Mouse (Mus musculus) E14TG2a.4 (cell line): Measurements from ENCODE around the gene Kbtbd12.

Experiments
- H3K27me3 ChIP-seq: 2 replicates; pipeline ENCODE4 v1.6.1; 2014; ENCODE audit warnings: low read length, control low read depth; ENCODE audit not compliant: insufficient read depth
- H3K36me3 ChIP-seq: 2 replicates; pipeline ENCODE4 v1.6.1; 2014; ENCODE audit warnings: low read length, control low read depth; ENCODE audit not compliant: insufficient read depth
- H3K4me1 ChIP-seq: replicated peaks from 2 replicates; pipeline ENCODE4 v1.6.1; 2014; ENCODE audit warnings: low read depth, low read length, control low read depth
- H3K4me3 ChIP-seq: replicated peaks from 2 replicates; pipeline ENCODE4 v1.5.1; 2014; ENCODE audit warnings: mild to moderate bottlenecking, low read length
- H3K9me3 ChIP-seq: 2 replicates; pipeline ENCODE4 v1.6.1; 2014; ENCODE audit warnings: low read length, control low read depth
- CTCF ChIP-seq: conservative IDR thresholded peaks from 2 replicates; pipeline ENCODE4 v1.5.1; 2014; ENCODE audit warnings: low read length
- NANOG ChIP-seq: IDR thresholded peaks from 2 replicates; pipeline ENCODE4 v1.6.1; 2014; ENCODE audit warnings: borderline replicate concordance, low read length, mixed read lengths
- POU5F1 ChIP-seq: IDR thresholded peaks from 2 replicates; pipeline ENCODE4 v1.6.1; 2014; ENCODE audit warnings: low read length, borderline replicate concordance

The Kbtbd12 gene

DNA sequence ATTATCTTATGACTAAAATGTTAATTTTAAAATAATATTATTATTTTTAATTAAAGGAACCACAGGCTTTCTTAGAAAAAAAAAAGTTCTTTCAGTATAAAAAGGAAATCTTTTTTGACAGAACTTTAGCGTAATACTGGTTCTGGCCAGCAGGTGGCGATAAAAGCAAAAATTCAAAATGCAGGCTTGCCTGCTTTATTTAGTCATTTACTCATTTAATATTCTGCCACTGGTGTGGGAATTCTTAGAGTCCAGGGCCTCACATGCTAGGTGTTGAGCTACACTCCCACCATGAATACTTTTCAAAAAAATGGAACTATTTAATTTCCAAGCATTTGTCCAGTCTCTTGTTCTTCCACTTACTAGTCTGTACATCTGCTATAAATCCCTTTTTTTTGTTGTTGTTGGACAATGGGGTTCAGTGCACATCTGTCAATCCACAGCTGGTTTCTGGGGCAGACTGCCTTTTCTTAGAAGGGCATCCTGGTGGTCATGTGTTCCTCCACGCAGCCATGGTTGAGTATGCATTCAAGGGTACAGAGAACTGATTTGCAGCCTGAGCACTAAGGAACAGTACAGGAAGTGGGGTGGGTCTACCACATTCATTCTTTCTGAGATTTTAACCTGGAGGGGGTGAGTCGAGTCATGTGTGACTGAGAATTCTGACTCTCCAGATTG lies 88.5 kb downstream of the Kbtbd12 start:
- no peaks in the 10 kb centered on the region for H3K9me3 ChIP-seq
- H3K4me1 ChIP-seq = peaks cover 11% of the 10 kb centered on the region
- peaks cover 24% of the 10 kb centered on the region for H3K27me3 ChIP-seq
- no peaks in the 10 kb centered on the region for H3K36me3 ChIP-seq
- H3K4me3 ChIP-seq = no peak overlapping the region
- TF ChIP-seq CTCF (peak; percentile 64), NANOG (no peak)

DNA sequence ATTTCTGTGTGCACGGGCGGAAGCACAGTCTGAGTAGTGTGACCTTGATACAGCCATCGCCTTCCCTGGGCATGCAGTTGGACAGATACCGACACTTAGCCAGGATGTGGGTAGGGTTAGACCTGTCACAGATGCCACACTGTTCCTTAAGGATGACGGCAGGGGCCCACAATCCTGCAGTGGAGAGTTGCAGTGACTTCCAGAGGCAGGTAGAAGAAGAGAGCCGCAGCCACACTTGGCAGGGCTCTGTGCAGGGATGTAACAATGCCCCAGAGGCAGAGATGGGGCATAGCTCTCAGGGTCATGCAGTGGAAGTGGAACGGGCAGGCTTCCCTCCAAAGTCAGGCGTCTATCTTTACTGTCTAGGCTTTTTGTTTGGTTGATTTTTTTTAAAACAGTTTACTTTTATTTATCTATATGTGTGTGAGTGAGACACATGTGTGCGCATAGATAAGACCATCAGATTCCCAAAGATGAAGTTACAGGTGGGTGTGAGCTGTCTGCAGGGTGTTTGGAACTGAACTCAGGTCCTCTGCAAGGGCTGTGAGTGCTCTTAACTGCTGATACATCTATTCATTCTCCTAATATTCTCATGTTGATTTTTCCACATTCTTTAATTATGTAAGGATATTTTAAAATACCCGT lies 89.2 kb downstream of the Kbtbd12 start:
- TF ChIP-seq POU5F1 = no peak
- TF ChIP-seq CTCF = no peak
- no peak for TF ChIP-seq NANOG
- peaks cover 25% of the 10 kb centered on the region for H3K27me3 ChIP-seq
- peaks cover 11% of the 10 kb centered on the region for H3K4me1 ChIP-seq
- no peak overlapping the region for H3K4me3 ChIP-seq
- H3K9me3 ChIP-seq = no peaks in the 10 kb centered on the region
- no peaks in the 10 kb centered on the region for H3K36me3 ChIP-seq

DNA sequence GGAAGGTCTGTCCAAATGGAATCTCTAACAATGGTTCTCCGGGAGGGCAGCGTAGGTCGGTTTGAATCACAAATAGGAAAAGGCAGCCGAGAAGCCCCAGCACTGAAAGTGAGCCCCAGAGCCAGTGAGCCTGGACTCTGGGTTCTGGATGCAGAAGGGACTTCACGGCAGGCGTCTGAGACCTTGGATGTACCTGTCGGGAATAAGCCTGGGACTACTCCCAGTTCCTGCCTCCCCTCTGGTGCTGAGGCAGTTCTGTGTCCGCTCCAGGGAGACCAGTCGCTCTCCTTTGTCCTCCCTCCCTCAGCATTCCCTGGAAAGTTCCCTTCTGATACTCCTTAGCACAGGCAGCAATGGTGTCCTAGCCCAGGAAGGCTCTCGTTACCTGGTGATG lies 92.4 kb downstream of the Kbtbd12 start:
- TF ChIP-seq POU5F1 (no peak), NANOG (no peak), CTCF (no peak)

DNA sequence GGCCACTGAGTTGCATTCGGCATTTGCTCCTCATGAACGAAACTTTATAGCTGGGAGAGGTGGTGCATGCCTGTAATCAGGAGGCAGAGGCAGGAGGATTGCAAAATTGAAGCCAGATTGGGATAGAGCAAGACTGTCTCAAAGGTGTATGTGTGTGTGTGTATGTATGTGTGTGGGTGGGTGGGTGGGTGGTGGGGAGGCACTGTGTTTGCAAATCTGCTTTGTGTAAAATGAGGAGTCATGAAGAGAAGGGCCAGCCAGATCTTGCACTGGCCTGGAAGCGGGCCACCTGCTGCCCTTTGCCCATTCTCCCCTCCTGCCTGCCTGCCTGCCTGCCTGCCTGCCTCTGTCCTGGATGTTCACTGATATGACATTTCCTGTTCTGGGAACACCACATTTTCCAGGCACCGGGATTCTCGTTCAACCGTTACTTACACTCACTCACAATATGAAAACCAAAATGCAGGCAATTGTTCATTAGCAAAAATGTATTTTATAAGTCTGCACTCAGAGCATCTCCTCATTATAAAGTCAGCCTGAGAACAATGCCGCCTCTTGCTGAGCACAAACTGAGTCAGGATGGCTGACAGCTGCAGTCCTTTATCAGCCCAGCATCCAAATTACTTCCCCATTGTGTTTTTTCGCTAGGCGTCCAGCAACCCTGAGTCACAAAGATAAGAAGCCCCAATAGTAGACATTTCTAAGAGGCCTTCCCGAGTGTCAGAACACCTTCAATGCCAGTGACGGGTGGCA lies 92.9 kb downstream of the Kbtbd12 start:
- H3K36me3 ChIP-seq = no peaks in the 10 kb centered on the region
- TF ChIP-seq POU5F1 (no peak), CTCF (no peak), NANOG (no peak)
- no peaks in the 10 kb centered on the region for H3K9me3 ChIP-seq
- H3K27me3 ChIP-seq = peaks cover 39% of the 10 kb centered on the region
- H3K4me1 ChIP-seq = peaks cover 11% of the 10 kb centered on the region
- H3K4me3 ChIP-seq = no peak overlapping the region

More for the DNA sequence above, 92.4 kb downstream of the Kbtbd12 start:
- Histone ChIP-seq H3K27me3 (peaks cover 37% of the 10 kb centered on the region), H3K4me1 (peaks cover 11% of the 10 kb centered on the region), H3K4me3 (no peak overlapping the region), H3K9me3 (no peaks in the 10 kb centered on the region), H3K36me3 (no peaks in the 10 kb centered on the region)

DNA sequence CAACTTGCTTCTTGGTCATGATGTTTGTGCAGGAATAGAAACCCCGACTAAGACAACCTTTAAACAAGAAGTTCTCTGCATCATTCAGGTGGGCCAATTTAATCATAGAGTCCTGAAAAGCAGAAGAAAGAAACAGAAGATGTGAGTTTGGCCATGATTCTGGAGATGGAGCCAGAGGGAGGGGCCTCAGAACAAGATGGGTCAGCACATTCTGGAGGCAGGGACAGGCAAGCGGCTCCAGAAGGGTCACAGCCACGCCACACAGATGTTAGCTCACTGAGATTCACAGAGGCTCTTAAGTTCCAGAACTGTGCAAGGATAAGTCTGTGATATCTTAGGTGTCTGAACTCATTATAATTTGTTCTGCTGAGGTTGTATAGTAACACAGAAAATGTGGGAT lies 93.5 kb downstream of the Kbtbd12 start:
- Histone ChIP-seq H3K36me3 (no peaks in the 10 kb centered on the region), H3K4me1 (peaks cover 11% of the 10 kb centered on the region), H3K4me3 (no peak overlapping the region), H3K27me3 (peaks cover 39% of the 10 kb centered on the region), H3K9me3 (no peaks in the 10 kb centered on the region)
- TF ChIP-seq POU5F1 (no peak), CTCF (no peak), NANOG (no peak)

DNA sequence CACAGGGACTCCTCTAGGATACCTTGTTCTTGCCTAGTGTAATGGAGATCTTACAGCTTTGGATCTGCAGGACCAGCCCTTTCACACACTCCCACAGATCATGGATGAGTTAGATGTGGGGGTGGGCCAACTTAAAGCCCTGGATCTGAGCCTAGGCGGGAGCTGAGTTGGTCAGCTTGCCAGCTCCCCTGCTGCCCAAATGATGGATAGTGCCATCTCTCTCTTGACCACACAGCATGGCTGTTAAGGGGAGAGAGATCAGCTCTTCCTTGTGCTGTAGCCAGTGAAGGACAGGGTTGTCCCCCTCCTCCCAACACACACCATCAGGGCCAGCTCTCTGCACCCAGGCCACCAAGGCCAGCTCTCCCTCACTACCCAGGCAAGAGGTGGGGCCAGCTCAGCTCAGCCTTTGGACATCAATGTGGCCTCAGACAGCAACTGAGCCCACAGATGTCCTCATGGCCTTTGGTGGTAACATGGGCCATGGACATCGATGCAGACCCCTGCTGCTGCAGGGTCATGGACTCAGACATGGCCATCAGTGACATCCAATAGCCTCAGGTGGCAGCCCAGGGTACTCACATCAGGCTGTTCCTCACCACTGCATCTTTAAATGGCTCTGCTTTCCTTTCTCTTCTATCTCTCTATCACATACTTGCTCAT lies 97.5 kb downstream of the Kbtbd12 start:
- Histone ChIP-seq H3K9me3 (no peaks in the 10 kb centered on the region), H3K27me3 (peaks cover 18% of the 10 kb centered on the region), H3K4me1 (peaks cover 5% of the 10 kb centered on the region), H3K4me3 (no peak overlapping the region), H3K36me3 (no peaks in the 10 kb centered on the region)
- TF ChIP-seq NANOG = no peak

DNA sequence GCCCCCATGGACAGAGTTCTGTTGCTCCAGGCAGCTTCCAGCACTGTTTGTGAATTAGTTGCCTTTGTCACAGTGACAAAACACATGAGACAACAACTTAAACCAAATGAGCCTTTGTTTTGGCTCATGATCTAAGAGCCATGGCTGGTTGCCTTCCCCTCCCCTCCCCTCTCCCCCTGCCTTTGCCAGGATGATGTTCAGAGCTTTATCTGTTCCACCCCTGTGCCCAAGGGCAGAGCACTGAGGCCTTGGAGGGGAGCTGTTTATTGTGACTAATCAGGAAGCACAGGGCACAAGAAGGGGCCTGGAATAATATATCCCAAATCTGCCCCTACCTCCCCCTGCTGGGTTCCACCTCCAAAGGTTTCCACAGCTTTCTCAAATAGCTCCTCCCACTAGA lies 107.4 kb downstream of the Kbtbd12 start:
- no peak overlapping the region for H3K4me3 ChIP-seq
- H3K4me1 ChIP-seq = no peaks in the 10 kb centered on the region
- no peaks in the 10 kb centered on the region for H3K27me3 ChIP-seq
- H3K36me3 ChIP-seq = no peaks in the 10 kb centered on the region
- TF ChIP-seq NANOG (no peak), POU5F1 (no peak), CTCF (no peak)
- no peaks in the 10 kb centered on the region for H3K9me3 ChIP-seq

DNA sequence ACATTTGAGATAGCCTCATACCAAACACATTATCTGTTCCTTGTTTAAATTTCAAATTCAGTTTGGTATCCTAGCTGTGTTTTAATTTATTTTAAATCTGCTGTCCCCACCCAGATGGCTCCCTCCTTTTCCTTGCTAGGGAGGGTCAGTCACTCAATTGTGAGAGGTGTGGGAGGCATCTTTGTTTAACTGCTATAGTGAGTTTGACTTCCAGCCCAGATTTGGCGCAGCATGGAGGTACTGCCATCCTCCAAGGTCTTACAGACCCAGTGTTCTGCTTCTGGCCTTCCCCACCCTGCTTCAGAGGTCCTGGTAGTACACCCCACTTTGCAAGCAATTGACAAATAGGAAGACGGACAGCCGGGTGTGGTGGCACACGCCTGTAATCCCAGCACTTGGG lies 113.7 kb downstream of the Kbtbd12 start:
- no peak overlapping the region for H3K4me3 ChIP-seq
- H3K27me3 ChIP-seq = peaks cover 3% of the 10 kb centered on the region; the same call in 1 of the 2 replicates
- H3K36me3 ChIP-seq = no peaks in the 10 kb centered on the region; the same call in 1 of the 2 replicates
- H3K4me1 ChIP-seq = peaks cover 7% of the 10 kb centered on the region
- no peak for TF ChIP-seq NANOG
- no peak for TF ChIP-seq CTCF
- no peak for TF ChIP-seq POU5F1
- H3K9me3 ChIP-seq = no peaks in the 10 kb centered on the region
